Mouse (Mus musculus) hindbrain, embryonic 13.5 days (tissue): ENCODE results near the gene Resp18. TPM values are rescaled to one million over a fixed set of nuclear protein-coding genes. Genes with fewer than 3 reads are reported as not detected.

Source experiments
- ATAC-seq: fragments of 200-750 bp; cut with Nextera tagmentation; 2 replicates; pipeline ENCODE4 v1.8.0; 2017; ENCODE audit warnings: moderate TSS enrichment; ENCODE audit not compliant: low FRiP score
- H3K27ac ChIP-seq: fragments of 300-500 bp; sonication (generic); 2 replicates; pipeline ENCODE4 v1.5.1; 2015; ENCODE audit warnings: inconsistent platforms, mild to moderate bottlenecking, moderate library complexity
- H3K27me3 ChIP-seq: fragments of 300-500 bp; sonication (generic); 2 replicates; pipeline ENCODE4 v1.6.1; 2015; ENCODE audit warnings: mild to moderate bottlenecking, inconsistent platforms
- H3K36me3 ChIP-seq: fragments of 300-500 bp; sonication (generic); 2 replicates; pipeline ENCODE4 v1.6.1; 2015; ENCODE audit warnings: mild to moderate bottlenecking, inconsistent platforms
- H3K4me1 ChIP-seq: fragments of 300-500 bp; sonication (generic); replicated peaks from 2 replicates; pipeline ENCODE4 v1.6.1; 2015; ENCODE audit warnings: inconsistent platforms
- H3K4me2 ChIP-seq: fragments of 300-500 bp; sonication (generic); 2 replicates; pipeline ENCODE4 v1.6.1; 2015; ENCODE audit warnings: inconsistent platforms, mild to moderate bottlenecking, moderate library complexity
- H3K4me3 ChIP-seq: fragments of 300-500 bp; sonication (generic); 2 replicates; pipeline ENCODE4 v1.5.1; 2015; ENCODE audit warnings: mild to moderate bottlenecking, inconsistent platforms
- H3K9ac ChIP-seq: fragments of 300-500 bp; sonication (generic); 2 replicates; pipeline ENCODE4 v1.6.1; 2015; ENCODE audit warnings: mild to moderate bottlenecking, inconsistent platforms
- H3K9me3 ChIP-seq: fragments of 300-500 bp; sonication (generic); 2 replicates; pipeline ENCODE4 v1.6.1; 2016; ENCODE audit warnings: inconsistent platforms
- WGBS: fragments of 180-500 bp; shearing (Covaris S2); methylation state at CpG from one replicate; pipeline ENCODE4 v1.1.7; 2015; 5-methylcytosine and 5-hydroxymethylcytosine counted together
- polyA plus RNA-seq: library from polyadenylated mRNA; unstranded; fragments of >200 nt; fragmentation: Nextera tagmentation; extraction: Ambion mirVana; gene quantifications from 2 replicates; pipeline ENCODE4 v1.2.1, GENCODE M21; 2015

Resp18 gene
- polyA plus RNA-seq, 1 experiment from 2014 or later, result 131 TPM

DNA sequence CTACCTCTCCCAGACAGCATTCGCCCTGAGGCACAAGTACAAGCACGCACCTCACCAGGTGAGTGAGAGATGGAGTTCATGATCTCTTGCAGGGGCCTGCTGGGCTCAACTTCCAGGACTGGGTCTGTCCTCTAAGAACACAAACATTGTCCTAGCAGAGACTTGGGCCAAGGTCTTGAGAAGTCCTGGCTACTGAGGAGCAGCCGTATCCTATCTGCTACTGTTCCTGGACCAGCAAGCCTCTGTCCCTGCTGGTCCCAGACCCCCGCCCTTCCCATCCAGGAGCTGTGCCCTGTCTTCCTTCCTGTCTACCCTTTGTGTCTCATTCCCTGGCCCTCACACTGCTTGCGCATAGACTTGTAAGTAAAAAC lies 15.1 kb upstream of the Resp18 start:
- H3K27ac ChIP-seq, result 0 out of 2 replicates have a peak overlapping the region, but pooled peaks have one; percentile 12
- no peak for ATAC-seq
- no peaks in the 10 kb centered on the region for H3K9me3 ChIP-seq
- H3K4me1 ChIP-seq, result peaks cover 30% of the 10 kb centered on the region
- no peak overlapping the region for H3K4me3 ChIP-seq
- H3K27me3 ChIP-seq, result no peaks in the 10 kb centered on the region
- peak overlapping the region; percentile 39; the same call in 1 of the 2 replicates for H3K9ac ChIP-seq
- 82% methylated on average over 5 of the region's 5 CpGs for WGBS
- no peak overlapping the region for H3K4me2 ChIP-seq
- H3K36me3 ChIP-seq, result no peaks in the 10 kb centered on the region

DNA sequence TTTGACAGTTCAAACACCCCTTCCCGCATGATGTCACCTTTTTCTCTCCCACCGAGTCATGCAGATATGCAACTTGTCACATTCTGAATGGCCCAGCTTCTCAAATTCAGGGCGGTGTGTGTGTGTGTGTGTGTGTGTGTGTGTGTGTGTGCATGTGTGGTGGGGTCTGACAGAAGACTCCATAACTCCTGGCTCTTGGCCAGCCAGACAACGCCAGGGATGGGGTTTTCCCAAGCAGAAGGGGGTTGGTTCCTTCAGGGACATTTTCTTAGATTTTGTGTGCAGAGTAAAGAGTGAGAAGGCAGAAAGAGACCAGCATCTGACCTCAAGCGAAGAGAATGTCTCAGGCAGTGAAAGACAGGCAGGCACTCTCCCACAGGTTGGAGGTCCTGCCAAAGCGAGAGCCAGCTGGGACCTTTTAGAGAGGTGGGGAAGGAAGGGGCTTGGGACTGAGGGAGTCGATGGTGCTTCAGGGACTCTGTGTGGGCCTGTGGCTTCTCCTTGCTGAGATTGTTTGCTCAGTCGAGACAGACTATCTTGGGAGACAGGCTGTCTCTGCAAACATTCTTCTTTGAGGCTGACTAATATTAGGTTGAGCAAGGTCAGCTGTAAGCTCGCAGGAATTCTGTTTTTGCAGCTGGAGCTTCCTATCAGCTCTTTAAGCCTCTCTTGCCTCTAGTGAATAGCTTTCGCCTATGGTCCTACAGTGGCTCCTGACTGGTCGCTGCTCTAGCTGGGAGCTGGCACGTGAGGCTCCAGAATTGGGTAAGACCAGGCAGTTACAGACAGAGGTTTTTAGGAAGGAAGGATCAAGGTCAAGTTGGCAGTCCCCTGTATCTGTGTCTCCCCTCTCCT lies 14.5 kb upstream of the Resp18 start:
- WGBS, result 56% methylated on average over 12 of the region's 12 CpGs
- H3K4me3 ChIP-seq, result no peak overlapping the region
- H3K9me3 ChIP-seq, result no peaks in the 10 kb centered on the region
- H3K27me3 ChIP-seq, result no peaks in the 10 kb centered on the region
- no peak for ATAC-seq
- 0 out of 2 replicates have a peak overlapping the region, but pooled peaks have one; percentile 12 for H3K27ac ChIP-seq
- H3K36me3 ChIP-seq, result no peaks in the 10 kb centered on the region
- H3K9ac ChIP-seq, result peak overlapping the region; percentile 51; the same call in 1 of the 2 replicates
- peaks cover 36% of the 10 kb centered on the region for H3K4me1 ChIP-seq
- H3K4me2 ChIP-seq, result no peak overlapping the region

DNA sequence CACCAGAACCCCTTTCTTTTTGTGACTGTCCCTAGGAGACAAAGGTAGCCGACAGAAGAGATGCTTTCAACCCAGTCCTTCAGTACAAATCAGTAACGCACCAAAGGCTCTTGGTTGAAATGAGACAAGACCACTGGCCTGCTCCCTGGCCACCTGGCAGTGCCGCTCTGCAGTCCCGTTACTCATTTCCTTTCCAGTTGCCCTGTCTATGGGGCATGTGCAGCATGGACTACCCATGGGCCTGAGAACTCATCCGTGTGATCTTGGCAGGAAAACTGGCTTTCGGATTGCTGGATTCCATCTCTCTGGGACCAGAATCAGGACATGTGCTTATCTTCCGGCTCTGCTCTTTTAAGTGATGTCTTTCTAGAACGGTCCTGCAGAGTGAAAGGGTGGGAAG lies 13.1 kb upstream of the Resp18 start:
- Histone ChIP-seq H3K4me1 (peaks cover 36% of the 10 kb centered on the region), H3K36me3 (no peaks in the 10 kb centered on the region), H3K27ac (no peak overlapping the region), H3K4me2 (no peak overlapping the region), H3K27me3 (no peaks in the 10 kb centered on the region), H3K4me3 (no peak overlapping the region), H3K9me3 (no peaks in the 10 kb centered on the region), H3K9ac (peak overlapping the region; percentile 19; the same call in 1 of the 2 replicates)
- 86% methylated on average over 8 of the region's 8 CpGs for WGBS
- no peak for ATAC-seq

DNA sequence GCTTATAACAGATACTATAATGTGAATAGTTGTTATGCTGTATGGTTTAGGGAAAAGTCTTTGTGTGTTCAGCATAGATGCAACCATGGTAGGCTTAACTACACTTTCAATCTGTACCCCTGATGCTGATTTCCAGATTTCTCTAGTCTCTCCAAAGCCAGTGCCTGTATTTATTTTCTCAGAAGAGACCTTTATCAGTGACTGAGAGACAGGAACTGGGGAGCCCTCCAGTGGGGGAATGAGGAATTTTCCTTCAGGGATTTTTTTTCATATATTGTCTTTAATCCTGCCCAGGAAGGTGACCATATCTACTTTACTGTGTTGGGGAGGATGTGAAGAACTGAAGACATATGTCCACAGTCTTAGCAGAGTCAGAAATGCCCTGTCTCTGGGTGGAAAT lies 12.4 kb upstream of the Resp18 start:
- no peaks in the 10 kb centered on the region for H3K36me3 ChIP-seq
- peak; percentile 15; the same call in 1 of the 2 replicates for ATAC-seq
- H3K4me2 ChIP-seq, result no peak overlapping the region
- peak overlapping the region; percentile 94 for H3K27ac ChIP-seq
- no peaks in the 10 kb centered on the region for H3K9me3 ChIP-seq
- no peaks in the 10 kb centered on the region for H3K27me3 ChIP-seq
- no peak overlapping the region for H3K4me3 ChIP-seq
- peaks cover 36% of the 10 kb centered on the region for H3K4me1 ChIP-seq
- peak overlapping the region; percentile 19; the same call in 1 of the 2 replicates for H3K9ac ChIP-seq

DNA sequence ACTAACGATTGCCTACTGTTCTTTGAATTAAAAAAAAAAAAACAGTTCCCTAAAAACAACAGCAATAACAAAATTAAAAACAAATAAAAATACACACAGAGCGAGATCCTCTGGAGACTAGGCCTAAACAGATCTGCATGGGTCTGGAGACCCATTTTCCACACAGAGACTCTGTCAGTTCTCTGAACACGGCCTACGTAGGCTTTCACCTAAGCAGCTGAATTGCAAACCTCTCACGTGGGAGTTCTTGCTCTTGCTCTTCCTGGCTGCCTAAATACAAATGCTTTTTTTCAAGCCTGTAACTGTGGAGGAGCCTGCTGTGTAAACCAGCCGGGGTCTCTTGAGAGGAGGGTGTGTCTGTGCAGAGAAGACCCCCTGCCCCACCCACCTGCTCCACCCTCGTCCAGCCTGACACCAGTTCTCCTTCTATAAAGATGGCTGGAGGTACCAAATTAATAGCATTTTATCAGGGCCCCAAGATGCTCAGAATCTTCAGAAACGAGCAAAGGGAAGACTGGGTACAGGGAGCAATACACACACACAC lies 11.7 kb upstream of the Resp18 start:
- ATAC-seq, result peak; percentile 29; the same call in 1 of the 2 replicates
- Histone ChIP-seq H3K27ac (peak overlapping the region; percentile 94), H3K9me3 (no peaks in the 10 kb centered on the region), H3K4me3 (no peak overlapping the region), H3K4me1 (peaks cover 36% of the 10 kb centered on the region), H3K4me2 (peak overlapping the region; percentile 27; the same call in 1 of the 2 replicates), H3K9ac (0 out of 2 replicates have a peak overlapping the region, but pooled peaks have one; percentile 15), H3K27me3 (no peaks in the 10 kb centered on the region), H3K36me3 (no peaks in the 10 kb centered on the region)
- WGBS, result 25% methylated on average over 8 of the region's 8 CpGs

DNA sequence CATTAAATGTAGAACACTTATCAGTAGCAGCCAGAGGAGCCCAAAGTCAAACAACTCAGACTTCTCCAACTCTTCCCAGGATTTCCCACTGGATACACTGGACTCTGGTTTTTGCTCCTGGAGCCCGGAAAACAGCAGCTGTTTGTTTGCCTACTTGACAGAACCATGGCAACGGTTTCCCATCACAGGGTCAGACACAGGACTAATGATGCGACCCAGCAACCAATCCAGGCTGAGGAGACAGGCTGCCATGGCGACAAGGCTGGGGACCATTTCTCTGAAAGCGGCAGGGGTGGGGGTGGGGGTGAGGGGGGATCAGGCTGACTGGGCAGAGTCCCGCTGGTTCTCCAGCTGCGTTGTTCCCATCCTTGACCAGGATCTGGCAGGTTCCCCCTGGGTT lies 11.2 kb upstream of the Resp18 start:
- Histone ChIP-seq H3K27me3 (no peaks in the 10 kb centered on the region), H3K36me3 (no peaks in the 10 kb centered on the region), H3K9ac (no peak overlapping the region), H3K4me3 (no peak overlapping the region), H3K9me3 (no peaks in the 10 kb centered on the region; the same call in 1 of the 2 replicates), H3K4me1 (peaks cover 36% of the 10 kb centered on the region), H3K27ac (peak overlapping the region; percentile 94), H3K4me2 (peak overlapping the region; percentile 27)
- WGBS, result 4% methylated on average over 7 of the region's 7 CpGs
- ATAC-seq, result peak; percentile 88

DNA sequence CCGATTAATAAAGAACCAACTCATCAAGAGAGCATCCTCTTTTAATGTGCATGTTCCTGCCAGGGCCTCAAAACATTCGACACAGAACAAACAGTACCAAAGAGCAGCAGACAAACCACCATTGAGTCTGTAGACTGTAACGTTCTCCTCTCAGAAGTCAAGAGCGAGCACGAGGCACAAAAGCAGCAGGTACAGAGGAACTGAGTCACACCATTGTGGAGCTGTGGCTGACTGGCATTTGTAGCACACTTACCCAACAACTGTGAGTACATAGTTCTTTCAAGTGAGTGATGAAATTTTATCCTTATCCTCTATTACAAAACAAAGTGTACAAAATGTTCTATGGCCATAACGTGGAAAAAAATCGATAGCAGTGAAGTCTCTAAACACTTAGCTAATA lies 6.7 kb upstream of the Resp18 start:
- Histone ChIP-seq H3K4me3 (no peak overlapping the region), H3K27me3 (0 out of 2 replicates have a peak, but pooled peaks cover 3% of the 10 kb centered on the region), H3K4me2 (no peak overlapping the region), H3K9me3 (no peaks in the 10 kb centered on the region; the same call in 1 of the 2 replicates), H3K9ac (no peak overlapping the region), H3K36me3 (no peaks in the 10 kb centered on the region), H3K27ac (no peak overlapping the region), H3K4me1 (peaks cover 28% of the 10 kb centered on the region)
- 92% methylated on average over 7 of the region's 7 CpGs for WGBS
- no peak for ATAC-seq

DNA sequence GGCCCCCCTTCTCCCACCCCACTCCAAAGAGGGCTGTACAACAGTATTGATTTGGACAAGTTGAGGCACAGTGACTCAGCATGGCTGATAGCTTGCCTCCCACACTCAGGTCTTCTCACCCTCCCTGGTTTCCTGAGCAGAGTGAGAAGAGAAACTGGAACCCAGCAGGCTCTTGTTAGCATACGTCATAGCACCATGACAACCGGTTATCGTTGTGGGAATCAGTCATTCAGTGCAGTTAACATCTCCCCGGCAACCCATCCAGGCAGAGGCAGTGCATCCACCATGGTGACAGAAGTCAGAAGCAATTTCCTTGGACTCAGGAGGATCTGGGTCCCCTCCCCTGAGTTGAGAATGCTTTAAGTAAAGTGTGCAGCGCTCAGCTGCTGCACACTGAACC lies 4.8 kb upstream of the Resp18 start:
- Histone ChIP-seq H3K36me3 (no peaks in the 10 kb centered on the region), H3K27me3 (peaks cover 8% of the 10 kb centered on the region; the same call in 1 of the 2 replicates), H3K9ac (no peak overlapping the region), H3K27ac (no peak overlapping the region), H3K4me2 (no peak overlapping the region), H3K9me3 (no peaks in the 10 kb centered on the region; the same call in 1 of the 2 replicates), H3K4me3 (no peak overlapping the region), H3K4me1 (peaks cover 9% of the 10 kb centered on the region)
- no peak for ATAC-seq
- 59% methylated on average over 5 of the region's 5 CpGs for WGBS

DNA sequence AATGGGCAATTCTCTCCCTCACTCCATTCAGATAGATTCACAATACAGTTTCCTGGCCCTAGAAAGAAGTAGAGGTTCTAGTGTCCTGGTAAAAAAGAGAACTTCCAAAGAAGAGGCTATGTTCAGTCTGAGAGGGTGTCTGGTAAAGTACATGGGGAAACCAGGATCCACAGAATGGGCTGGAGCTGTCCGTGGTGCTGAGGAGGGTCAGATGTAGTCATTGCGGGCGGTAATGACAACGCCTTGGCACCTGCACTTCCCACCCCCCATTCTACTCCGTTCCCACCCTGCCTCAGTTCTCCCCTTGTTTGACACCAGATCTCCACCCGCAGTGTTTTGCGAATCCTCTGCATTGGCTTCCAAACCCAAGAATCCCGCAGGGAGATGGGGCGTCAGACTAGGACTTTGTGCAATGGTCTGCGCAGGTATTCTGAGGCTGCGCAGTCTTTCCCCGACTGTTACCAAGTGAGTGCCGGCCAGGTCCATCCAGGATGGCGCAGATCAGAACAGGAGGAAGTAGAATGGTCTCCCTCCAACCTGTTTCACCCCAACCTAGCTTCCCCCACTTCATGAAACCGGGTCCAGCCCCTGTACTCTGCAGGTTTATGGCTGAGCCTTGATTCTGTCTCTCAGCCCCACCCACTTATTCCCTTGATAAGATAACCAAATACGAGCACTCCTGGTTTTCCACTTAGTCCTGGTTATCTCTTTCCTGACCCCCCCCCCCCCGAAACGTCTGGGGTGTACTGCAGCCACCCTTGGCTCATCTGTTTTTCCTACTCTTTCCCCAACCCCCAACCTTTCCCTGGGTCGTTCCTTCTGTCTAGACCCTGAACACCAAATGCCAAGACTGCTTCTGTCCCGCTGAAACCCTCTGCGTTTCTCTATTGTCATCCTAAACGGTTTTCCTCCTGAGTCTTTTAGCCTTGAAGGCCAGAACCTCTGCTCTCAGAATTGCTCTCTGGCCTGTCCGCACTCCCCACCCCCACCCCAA lies 723 bp downstream of the Resp18 start:
- Histone ChIP-seq H3K27me3 (peaks cover 53% of the 10 kb centered on the region), H3K9ac (peak overlapping the region; percentile 70), H3K4me2 (peak overlapping the region; percentile 60), H3K9me3 (no peaks in the 10 kb centered on the region), H3K4me1 (peaks cover 6% of the 10 kb centered on the region; the same call in 1 of the 2 replicates), H3K36me3 (0 out of 2 replicates have a peak, but pooled peaks cover 4% of the 10 kb centered on the region), H3K27ac (peak overlapping the region; percentile 68), H3K4me3 (peak overlapping the region; percentile 48)
- 4% methylated on average over 23 of the region's 23 CpGs for WGBS
- ATAC-seq, result peak; percentile 83

DNA sequence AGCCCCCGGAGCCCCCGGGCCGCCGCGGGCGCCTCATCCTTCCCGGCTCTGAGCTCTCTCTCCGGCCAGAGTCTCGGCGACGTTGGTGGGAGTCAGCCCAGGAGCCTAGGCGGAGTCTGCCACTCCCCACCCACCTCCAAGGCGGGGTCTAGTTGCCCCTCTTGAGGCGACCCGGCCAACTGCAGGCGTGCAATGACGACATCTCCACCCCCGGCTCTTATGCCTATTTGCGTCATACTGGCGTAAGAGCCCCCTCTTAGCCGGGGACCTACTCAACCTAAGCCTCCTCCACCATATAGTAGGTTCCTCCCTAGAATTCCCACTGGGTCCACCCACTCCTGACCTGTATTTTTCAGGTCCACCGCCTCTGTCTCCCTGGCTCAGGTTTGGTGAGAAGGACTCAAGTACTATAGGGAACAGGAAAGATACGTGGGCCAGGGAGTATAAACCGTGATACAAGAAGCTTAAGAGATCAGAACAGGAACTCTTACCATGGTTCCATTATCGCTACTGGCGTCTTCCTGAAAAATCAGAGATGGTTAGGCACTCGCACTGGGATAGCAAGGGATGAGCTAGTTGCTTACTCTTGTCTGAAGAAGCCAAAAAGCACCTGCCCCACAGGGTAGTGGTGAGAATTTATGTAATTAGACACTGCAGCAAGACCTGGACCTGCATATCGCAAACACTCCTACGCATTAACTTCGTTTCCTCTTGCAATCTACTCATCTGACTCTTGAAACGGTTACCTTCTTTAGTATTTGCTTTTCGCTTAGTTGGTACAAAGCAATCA lies 13.9 kb downstream of the Resp18 start, which contains the start of gene Ptprn:
TSS of gene Ptprn (minus strand) at position 412 of the 790 bp plus-strand sequence.
- Histone ChIP-seq H3K4me1 (peaks cover 19% of the 10 kb centered on the region), H3K27ac (peak within 1 kb of the TSS; percentile 64; the same call in 1 of the 2 replicates), H3K4me2 (peak within 1 kb of the TSS; percentile 69), H3K9ac (peak within 1 kb of the TSS; percentile 67), H3K4me3 (peak within 1 kb of the TSS; percentile 52), H3K27me3 (peaks cover 79% of the 10 kb centered on the region), H3K36me3 (no peaks in the 10 kb centered on the region), H3K9me3 (no peaks in the 10 kb centered on the region)
- 11% methylated on average over 31 of the region's 32 CpGs for WGBS
- peak; percentile 82 for ATAC-seq
